Mouse (Mus musculus) heart, postnatal 36 days (tissue): ENCODE measurements at regions not wholly inside any gene's neighbourhood (a gene's known extent, or its start where the extent isn't known, plus 50 kb on each side); places are given as distances from the start of the nearest gene placed in this dataset.

Experiments
- DNase-seq, 2 experiments: peaks; one replicate each; pipeline ENCODE4 v3.0.0; 2021 to 2022
- intact Hi-C: fragments of 180-260 bp; cut with DNase I; formaldehyde crosslinking; loops from one replicate; pipeline ENCODE4 v1.15.1; 2025

GRCm38 (mm10) chr17:85932360-85933132 is 212.4 kb downstream of the Srbd1 start:
- intact Hi-C loops, result no loop called here

DNA sequence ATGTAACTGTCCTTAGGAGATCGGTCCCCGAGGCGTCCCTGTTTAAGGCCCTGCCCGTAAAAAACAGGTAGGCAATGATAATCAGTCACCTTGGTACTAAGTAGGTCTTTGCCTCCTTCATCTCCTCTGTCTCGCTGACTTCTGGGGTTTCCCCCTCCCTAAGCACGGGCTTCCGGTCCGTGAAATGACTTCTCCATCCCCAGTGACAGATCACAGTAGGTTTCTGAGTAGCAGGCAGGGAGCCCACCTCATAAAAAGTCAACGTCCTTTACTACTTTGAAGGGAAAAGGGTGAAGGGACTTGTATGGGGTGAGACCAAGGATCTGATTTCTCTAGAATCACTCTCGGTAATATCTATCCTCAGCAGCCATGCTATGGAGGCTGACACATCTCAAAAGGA is 213.0 kb downstream of the Srbd1 start:
- no peak for DNase-seq

More at GRCm38 (mm10) chr17:85932360-85933132, 212.4 kb downstream of the Srbd1 start:
- no peak for DNase-seq

DNA sequence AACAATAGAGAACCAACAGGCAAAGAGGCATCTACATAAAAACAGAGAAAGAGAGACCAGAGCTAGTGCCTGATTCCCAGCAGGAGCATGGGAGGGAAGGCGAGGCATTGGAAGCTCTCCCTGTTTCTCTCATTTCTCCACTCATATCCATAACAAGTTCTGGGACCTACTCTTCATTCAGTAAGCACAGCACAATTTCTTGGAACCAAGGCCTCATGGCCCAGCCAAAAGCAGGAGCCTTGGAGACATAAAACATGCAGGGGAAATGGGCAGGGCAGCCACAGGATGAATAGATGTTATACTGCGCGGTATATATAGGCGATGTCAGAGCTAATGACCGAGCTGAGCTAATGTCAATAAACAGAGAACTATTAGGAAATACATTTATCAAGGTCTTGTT is 214.2 kb downstream of the Srbd1 start:
- intact Hi-C loops, result no loop called here
- DNase-seq, result no peak

More for the DNA sequence above, 213.0 kb downstream of the Srbd1 start:
- intact Hi-C loops, result no loop called here

DNA sequence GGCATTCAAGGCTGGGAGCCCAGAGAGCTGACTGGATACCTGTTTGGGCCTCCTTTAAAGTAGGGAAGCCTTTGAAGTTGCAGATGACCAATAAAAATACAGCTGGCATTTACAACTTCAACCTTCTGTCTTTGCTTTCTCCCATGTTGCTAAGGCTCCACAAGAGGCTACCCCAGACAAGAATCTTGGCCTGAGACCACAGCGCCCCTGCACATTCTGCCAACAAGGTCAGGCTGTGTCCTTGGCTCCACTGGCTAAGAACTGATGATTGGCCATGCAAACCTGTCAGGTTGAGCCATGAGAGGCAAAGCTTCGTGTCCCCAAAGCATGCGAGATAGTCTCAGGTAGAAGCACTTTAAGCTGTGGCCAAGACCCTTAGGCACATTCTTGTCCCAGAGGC is 214.6 kb downstream of the Srbd1 start:
- intact Hi-C loops, result no loop called here
- no peak for DNase-seq

- DNase-seq, result no peak
- intact Hi-C loops, result no loop called here
These were observed 215.2 kb downstream of the Srbd1 start for GRCm38 (mm10) chr17:85929699-85930286.

- no peak for DNase-seq
- intact Hi-C loops, result no loop called here
These were observed 216.4 kb downstream of the Srbd1 start for GRCm38 (mm10) chr17:85928543-85928942.

GRCm38 (mm10) chr17:85927261-85927660 is 217.7 kb downstream of the Srbd1 start:
- no peak for DNase-seq
- intact Hi-C loops, result no loop called here

DNA sequence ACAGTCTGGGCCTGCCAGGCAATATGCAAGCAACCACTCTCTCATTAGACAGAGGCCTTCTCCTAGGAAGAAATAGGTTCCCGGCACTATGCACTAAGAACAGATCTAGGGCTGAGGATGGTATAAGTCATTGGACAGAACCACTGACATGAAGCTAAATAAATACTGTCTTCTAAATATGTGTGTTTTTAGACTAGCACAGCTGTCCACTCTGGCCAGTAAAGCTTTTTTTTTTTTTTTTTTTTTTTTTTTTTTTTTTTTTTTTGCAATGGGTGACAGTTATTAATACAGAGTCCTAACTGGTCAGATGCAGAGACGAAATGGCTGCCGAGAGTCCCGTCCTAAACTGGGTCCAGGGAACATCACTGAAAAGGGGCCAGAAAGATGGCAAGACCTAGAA is 218.9 kb downstream of the Srbd1 start:
- intact Hi-C loops, result no loop called here
- no peak for DNase-seq

DNA sequence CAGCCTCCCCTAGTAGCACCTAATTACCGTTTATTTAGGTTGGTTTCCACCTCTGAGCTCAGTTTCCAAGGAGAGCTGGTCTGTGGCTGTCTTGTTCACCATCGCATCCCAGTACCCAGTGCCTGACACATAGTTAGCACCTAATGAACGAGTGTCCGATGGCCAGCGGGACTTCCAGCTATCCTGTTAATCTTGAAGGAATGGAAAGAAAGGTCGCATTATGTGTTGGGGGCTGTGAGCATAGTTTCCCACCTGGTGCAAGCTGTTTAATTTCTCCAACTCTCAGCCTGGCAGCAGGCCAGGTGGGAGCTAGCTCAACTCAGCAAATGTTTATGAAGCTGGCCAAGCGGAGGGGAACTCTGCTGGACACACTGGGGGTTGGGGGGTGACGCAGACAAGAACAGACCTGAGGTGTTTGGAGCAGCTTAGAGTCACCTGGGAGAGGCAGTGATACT is 223.7 kb downstream of the Srbd1 start:
- no peak for DNase-seq
- intact Hi-C loops, result no loop called here

- intact Hi-C loops, result no loop called here
These were observed 225.1 kb downstream of the Srbd1 start for GRCm38 (mm10) chr17:85919868-85920267.

DNA sequence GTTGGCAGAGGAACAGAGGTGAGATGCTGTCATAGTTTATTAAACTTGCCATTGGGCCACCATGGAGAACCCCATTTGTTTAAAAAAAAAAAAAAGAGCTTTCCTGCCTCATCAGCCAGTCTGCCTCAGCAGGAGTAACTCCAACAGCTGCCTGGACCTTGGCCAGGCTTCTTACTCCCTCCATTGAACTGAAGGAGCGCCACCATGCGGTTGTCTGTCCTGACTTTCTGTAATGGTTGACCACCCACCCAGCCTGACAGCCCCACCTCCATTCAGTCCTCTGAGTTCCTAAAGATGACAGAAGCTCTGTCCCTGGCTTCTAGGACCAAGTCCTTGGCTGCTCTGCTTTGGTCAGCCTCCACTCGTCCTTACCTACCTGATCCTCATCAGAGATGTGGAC is 227.8 kb upstream of the Six2 start:
- DNase-seq, result no peak
- intact Hi-C loops, result no loop called here

More at GRCm38 (mm10) chr17:85919868-85920267, 225.1 kb downstream of the Srbd1 start:
- DNase-seq, result no peak

DNA sequence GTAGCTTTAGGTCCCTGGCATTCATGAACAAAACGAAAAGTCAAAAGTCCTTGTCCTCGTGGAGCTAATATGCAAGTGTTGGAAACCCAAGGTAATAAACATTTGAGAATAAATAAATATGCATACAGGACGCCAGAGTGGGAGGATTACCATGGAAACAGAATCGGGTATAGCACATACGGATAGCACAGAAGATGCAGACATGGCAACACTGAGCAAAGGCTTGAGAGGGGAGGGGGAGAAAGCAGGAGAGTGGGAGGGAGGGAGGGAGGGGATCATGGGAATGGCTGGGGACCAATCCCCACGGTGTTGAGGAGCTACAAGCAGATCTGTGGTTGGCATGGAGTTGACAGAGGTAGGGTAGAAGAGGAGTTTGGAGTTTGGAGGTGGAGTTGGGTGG is 226.0 kb upstream of the Six2 start:
- intact Hi-C loops, result no loop called here
- DNase-seq, result no peak

- DNase-seq, result no peak
- intact Hi-C loops, result no loop called here
These were observed 220.6 kb upstream of the Six2 start for GRCm38 (mm10) chr17:85908709-85909108.

GRCm38 (mm10) chr17:85906597-85907187 is 218.6 kb upstream of the Six2 start:
- intact Hi-C loops, result no loop called here
- DNase-seq, result no peak

DNA sequence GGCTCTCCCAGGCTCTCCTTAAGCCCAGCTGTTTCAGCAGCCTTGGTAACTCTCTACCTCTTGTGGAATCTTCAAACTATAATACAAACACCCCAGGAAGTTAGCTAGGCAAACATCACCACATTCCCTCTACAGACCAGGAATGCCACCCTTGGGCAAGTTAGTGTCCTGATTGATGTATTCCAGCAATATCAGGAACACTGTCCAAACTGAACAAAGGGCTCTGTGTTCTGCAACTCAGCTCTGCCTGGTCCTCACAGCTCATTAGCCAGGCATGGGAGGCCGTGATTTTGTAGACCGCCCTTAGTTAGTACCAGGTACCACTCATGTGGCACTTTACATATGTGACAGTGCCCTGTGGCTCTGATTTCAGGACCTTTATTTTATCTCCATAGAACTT is 214.5 kb upstream of the Six2 start:
- intact Hi-C loops, result no loop called here
- DNase-seq, result no peak

DNA sequence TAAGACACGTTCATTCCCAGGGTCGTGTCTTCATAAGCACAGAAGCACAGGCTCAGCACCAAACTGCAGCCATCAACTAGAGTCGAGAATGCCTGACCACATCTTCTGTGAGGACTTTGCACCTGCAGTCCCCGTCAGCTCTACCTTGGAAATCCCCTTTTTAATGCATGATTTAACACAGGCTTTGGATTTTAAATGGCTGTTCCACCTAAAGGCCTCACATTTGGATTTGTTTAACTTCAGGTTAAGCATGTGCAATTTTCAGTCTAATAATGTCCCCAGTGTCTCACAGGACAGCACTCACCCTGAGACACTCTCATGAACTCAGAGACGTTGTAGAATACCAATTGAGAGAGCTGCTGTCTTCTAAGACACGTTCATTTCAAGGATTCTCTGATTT is 211.0 kb upstream of the Six2 start:
- no peak for DNase-seq
- intact Hi-C loops, result no loop called here

- intact Hi-C loops, result no loop called here
- no peak for DNase-seq
These were observed 207.9 kb upstream of the Six2 start for GRCm38 (mm10) chr17:85895978-85896377.

- DNase-seq, result no peak
- intact Hi-C loops, result no loop called here
These were observed 203.2 kb upstream of the Six2 start for GRCm38 (mm10) chr17:85891243-85891642.

DNA sequence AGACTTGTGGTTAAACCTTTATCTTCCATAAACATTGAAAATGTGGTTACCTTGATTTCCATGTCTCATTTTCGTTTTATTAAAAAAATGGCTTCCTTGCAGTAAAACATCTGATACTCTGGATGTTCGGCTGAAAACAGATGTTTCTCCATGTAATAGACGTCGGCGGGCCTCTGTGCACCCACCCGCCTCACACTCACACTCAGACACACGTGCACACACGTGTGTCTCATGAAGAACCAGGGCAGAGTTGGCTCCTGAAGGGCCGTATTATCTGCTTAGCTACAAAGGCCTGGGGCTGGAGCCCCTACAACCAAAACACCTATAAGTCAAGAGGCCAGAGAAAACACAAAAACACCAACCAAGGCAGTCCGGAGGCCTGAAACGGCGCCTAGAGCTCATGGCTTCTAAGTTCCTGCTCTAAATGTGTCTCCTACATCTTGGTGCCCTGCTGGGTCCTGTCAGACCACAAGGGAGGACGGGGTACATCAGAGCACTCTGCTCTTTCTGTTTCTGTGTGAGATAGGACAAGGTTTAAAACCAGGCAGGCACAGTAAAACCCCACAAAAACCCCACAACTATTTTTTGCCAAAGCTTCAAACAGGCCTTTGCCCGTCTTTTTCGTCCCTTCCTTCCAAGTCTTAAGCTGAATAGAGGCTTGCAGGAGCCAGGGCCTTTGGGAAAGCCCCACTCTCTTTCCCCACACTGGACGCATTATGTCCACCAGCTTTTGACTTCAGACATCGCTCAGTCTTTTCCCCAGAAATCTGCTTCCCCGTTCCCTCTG is 201.9 kb upstream of the Six2 start:
- intact Hi-C loops, result loop anchor here (1.0 kb wide), 1 partner anchor 14 kb away; no protein-coding TSS in a partner anchor

DNA sequence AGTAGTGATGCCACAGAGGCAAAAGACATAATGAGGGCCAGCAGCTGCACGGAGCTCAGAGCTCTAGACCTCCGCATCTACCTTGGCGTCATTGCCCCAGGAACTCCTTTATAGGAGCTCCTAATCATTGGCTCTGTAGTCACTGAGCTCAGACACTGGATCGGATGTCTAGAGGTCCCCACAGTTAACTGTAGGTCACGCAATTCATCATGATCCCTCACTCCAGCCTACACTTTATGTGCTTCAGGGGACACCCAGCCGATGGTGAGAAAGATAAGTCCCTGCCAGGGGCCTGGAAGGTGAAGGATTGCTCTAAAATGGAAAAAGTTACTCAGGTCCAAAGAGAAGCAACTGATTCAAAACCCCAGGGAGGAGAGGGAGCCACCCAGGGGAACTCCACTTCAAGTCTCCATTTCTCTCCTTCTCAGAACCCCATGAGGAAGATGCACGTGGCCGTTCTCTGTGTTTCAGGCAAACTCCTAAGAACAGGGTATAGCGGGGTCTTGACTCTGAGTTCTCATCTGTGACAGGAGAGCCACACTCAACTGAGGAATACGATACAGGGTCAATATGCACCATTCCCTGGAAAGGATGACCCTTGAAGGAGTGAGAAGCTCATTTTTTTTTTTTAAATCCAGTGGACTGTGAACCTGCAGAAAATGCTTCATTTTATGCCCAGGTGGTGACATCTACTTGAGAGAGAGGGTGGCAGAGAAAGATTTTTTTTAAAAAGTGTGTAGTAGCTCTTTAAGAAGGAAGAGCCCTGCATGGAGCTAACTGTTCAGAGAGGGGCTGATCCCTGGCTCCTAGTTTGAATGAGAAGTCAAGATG is 200.7 kb upstream of the Six2 start:
- intact Hi-C loops, result loop anchor here (1.0 kb wide), 1 partner anchor 16 kb away; no protein-coding TSS in a partner anchor
- no peak for DNase-seq

More for the DNA sequence above, 201.9 kb upstream of the Six2 start:
- DNase-seq, result no peak
